Mouse (Mus musculus): ENCODE results near the gene Olfr128. TPM values are rescaled to one million over a fixed set of nuclear protein-coding genes. Genes with fewer than 3 reads are reported as not detected.

Olfr128 gene
- not detected in 2 replicates for polyA plus RNA-seq (2015; fragmentation: Nextera tagmentation; extraction: Ambion mirVana)

GRCm38 (mm10) chr17:37920248-37920647 is at the start of gene Olfr128:
Olfr128 (plus strand) TSS chr17:37920548.

GRCm38 (mm10) chr17:37900137-37900536 is 20.2 kb upstream of the Olfr128 start, which contains the start of gene Olfr127:
Olfr127 (plus strand) TSS chr17:37900437.

GRCm38 (mm10) chr17:37952979-37953378 is 32.6 kb downstream of the Olfr128 start, which contains the start of gene Olfr761:
Olfr761 (minus strand) TSS chr17:37953079.

Other genes with a start within 250 kb of the Olfr128 start
- not detected in 2 replicates for gene Olfr119, start 224.0 kb upstream of the Olfr128 start, polyA plus RNA-seq (2015; fragmentation: Nextera tagmentation; extraction: Ambion mirVana)
- not detected in 2 replicates for gene Olfr120, start 198.7 kb upstream of the Olfr128 start, polyA plus RNA-seq (2015; fragmentation: Nextera tagmentation; extraction: Ambion mirVana)
- gene Olfr121, start 171.7 kb upstream of the Olfr128 start, polyA plus RNA-seq (2015; fragmentation: Nextera tagmentation; extraction: Ambion mirVana) = not detected in 2 replicates
- gene Olfr122, start 151.9 kb upstream of the Olfr128 start, polyA plus RNA-seq (2015; fragmentation: Nextera tagmentation; extraction: Ambion mirVana) = not detected in 2 replicates
- not detected in 2 replicates for gene Olfr123, start 127.0 kb upstream of the Olfr128 start, polyA plus RNA-seq (2015; fragmentation: Nextera tagmentation; extraction: Ambion mirVana)
- gene Olfr124, start 120.7 kb upstream of the Olfr128 start, polyA plus RNA-seq (2015; fragmentation: Nextera tagmentation; extraction: Ambion mirVana) = not detected in 2 replicates
- gene Olfr125, start 87.6 kb upstream of the Olfr128 start, polyA plus RNA-seq (2015; fragmentation: Nextera tagmentation; extraction: Ambion mirVana) = not detected in 2 replicates
- not detected in 2 replicates for gene Olfr126, start 73.1 kb upstream of the Olfr128 start, polyA plus RNA-seq (2015; fragmentation: Nextera tagmentation; extraction: Ambion mirVana)
- not detected in 2 replicates for gene Olfr127, start 20.1 kb upstream of the Olfr128 start, polyA plus RNA-seq (2015; fragmentation: Nextera tagmentation; extraction: Ambion mirVana)
- gene Olfr761, start 32.5 kb downstream of the Olfr128 start, polyA plus RNA-seq (2015; fragmentation: Nextera tagmentation; extraction: Ambion mirVana) = not detected in 2 replicates
- not detected in 2 replicates for gene Olfr129, start 139.5 kb downstream of the Olfr128 start, polyA plus RNA-seq (2015; fragmentation: Nextera tagmentation; extraction: Ambion mirVana)
- not detected in 2 replicates for gene Olfr130, start 143.4 kb downstream of the Olfr128 start, polyA plus RNA-seq (2015; fragmentation: Nextera tagmentation; extraction: Ambion mirVana)
- not detected in 2 replicates for gene Olfr131, start 168.1 kb downstream of the Olfr128 start, polyA plus RNA-seq (2015; fragmentation: Nextera tagmentation; extraction: Ambion mirVana)
- gene Olfr132, start 214.0 kb downstream of the Olfr128 start, polyA plus RNA-seq (2015; fragmentation: Nextera tagmentation; extraction: Ambion mirVana) = not detected in 2 replicates
- not detected in 2 replicates for gene Olfr133, start 224.7 kb downstream of the Olfr128 start, polyA plus RNA-seq (2015; fragmentation: Nextera tagmentation; extraction: Ambion mirVana)